Mouse (Mus musculus): ENCODE results near the gene Mphosph10. TPM values are rescaled to one million over a fixed set of nuclear protein-coding genes. Genes with fewer than 3 reads are reported as not detected.
A peak's percentile ranks its signal among the peaks of the same experiment; 100 is the strongest.

The Mphosph10 gene
- 17.4 and 28.8 TPM in 2 replicates for polyA plus RNA-seq (2011; ENCODE audit: insufficient read depth, insufficient read length, low replicate concordance, missing spikeins)

GRCm38 (mm10) chr7:64392122-64392818 lies at the start of gene Mphosph10, which contains the start of gene Mcee:
Gene Mphosph10, minus strand, starts transcription at chr7:64392268.
Gene Mcee, plus strand, starts transcription at chr7:64392607.
- Histone ChIP-seq H3K4me1 (ENCODE audit: control insufficient read depth, insufficient read depth, low read length) (peaks cover 1% of the 10 kb centered on the region; the same call in 1 of the 2 replicates), H3K27ac (ENCODE audit: control insufficient read depth, insufficient read depth, low read depth, low read length, poor library complexity) (peak within 1 kb of the TSS; percentile 79), H3K4me3 (replicated peaks; ENCODE audit: control insufficient read depth, low read depth, low read length) (peak within 1 kb of the TSS; percentile 100)
- peak; percentile 93 for TF ChIP-seq POLR2A (IDR thresholded peaks at IDR 0.05; ENCODE audit: borderline replicate concordance, control insufficient read depth, low read depth, low read length)
- TF ChIP-seq CTCF (IDR thresholded peaks at IDR 0.05; ENCODE audit: control insufficient read depth, insufficient read depth, low read length): no peak
- under 1% methylated on average over 54 of the region's 54 CpGs for WGBS

GRCm38 (mm10) chr7:64440519-64440918 lies 48.5 kb upstream of the Mphosph10 start:
- H3K4me1 ChIP-seq (ENCODE audit: control insufficient read depth, insufficient read depth, low read length): no peaks in the 10 kb centered on the region
- H3K4me3 ChIP-seq (replicated peaks; ENCODE audit: control insufficient read depth, low read depth, low read length): no peak overlapping the region
- H3K27ac ChIP-seq (ENCODE audit: control insufficient read depth, insufficient read depth, low read depth, low read length, poor library complexity): no peak overlapping the region
- TF ChIP-seq POLR2A (IDR thresholded peaks at IDR 0.05; ENCODE audit: borderline replicate concordance, control insufficient read depth, low read depth, low read length): no peak
- TF ChIP-seq CTCF (IDR thresholded peaks at IDR 0.05; ENCODE audit: control insufficient read depth, insufficient read depth, low read length): no peak
- 77% methylated on average over 8 of the region's 8 CpGs for WGBS

- Histone ChIP-seq H3K4me3 (replicated peaks; ENCODE audit: control insufficient read depth, low read depth, low read length) (no peak overlapping the region), H3K4me1 (ENCODE audit: control insufficient read depth, insufficient read depth, low read length) (no peaks in the 10 kb centered on the region; the same call in 1 of the 2 replicates), H3K27ac (ENCODE audit: control insufficient read depth, insufficient read depth, low read depth, low read length, poor library complexity) (no peak overlapping the region)
- no peak for TF ChIP-seq POLR2A (IDR thresholded peaks at IDR 0.05; ENCODE audit: borderline replicate concordance, control insufficient read depth, low read depth, low read length)
- 60% methylated on average over 5 of the region's 5 CpGs for WGBS
Measured at GRCm38 (mm10) chr7:64439595-64440518, 47.8 kb upstream of the Mphosph10 start.

GRCm38 (mm10) chr7:64424861-64425260 lies 32.8 kb upstream of the Mphosph10 start:
- Histone ChIP-seq H3K27ac (ENCODE audit: control insufficient read depth, insufficient read depth, low read depth, low read length, poor library complexity) (no peak overlapping the region), H3K4me1 (ENCODE audit: control insufficient read depth, insufficient read depth, low read length) (no peaks in the 10 kb centered on the region), H3K4me3 (replicated peaks; ENCODE audit: control insufficient read depth, low read depth, low read length) (no peak overlapping the region)
- WGBS: 63% methylated on average over 5 of the region's 5 CpGs
- TF ChIP-seq CTCF (IDR thresholded peaks at IDR 0.05; ENCODE audit: control insufficient read depth, insufficient read depth, low read length) (no peak), POLR2A (IDR thresholded peaks at IDR 0.05; ENCODE audit: borderline replicate concordance, control insufficient read depth, low read depth, low read length) (no peak)

- TF ChIP-seq POLR2A (IDR thresholded peaks at IDR 0.05; ENCODE audit: borderline replicate concordance, control insufficient read depth, low read depth, low read length): no peak
- no peak for TF ChIP-seq CTCF (IDR thresholded peaks at IDR 0.05; ENCODE audit: control insufficient read depth, insufficient read depth, low read length)
- peaks cover 2% of the 10 kb centered on the region; the same call in 1 of the 2 replicates for H3K4me1 ChIP-seq (ENCODE audit: control insufficient read depth, insufficient read depth, low read length)
- 44% methylated on average over 8 of the region's 8 CpGs for WGBS
- peak overlapping the region; percentile 12; the same call in 1 of the 2 replicates for H3K27ac ChIP-seq (ENCODE audit: control insufficient read depth, insufficient read depth, low read depth, low read length, poor library complexity)
- no peak overlapping the region for H3K4me3 ChIP-seq (replicated peaks; ENCODE audit: control insufficient read depth, low read depth, low read length)
Measured at GRCm38 (mm10) chr7:64403989-64404388, 11.9 kb upstream of the Mphosph10 start.

GRCm38 (mm10) chr7:64402452-64402851 lies 10.4 kb upstream of the Mphosph10 start:
- H3K4me3 ChIP-seq (replicated peaks; ENCODE audit: control insufficient read depth, low read depth, low read length): no peak overlapping the region
- WGBS: 64% methylated on average over 4 of the region's 4 CpGs
- TF ChIP-seq POLR2A (IDR thresholded peaks at IDR 0.05; ENCODE audit: borderline replicate concordance, control insufficient read depth, low read depth, low read length): no peak
- no peak for TF ChIP-seq CTCF (IDR thresholded peaks at IDR 0.05; ENCODE audit: control insufficient read depth, insufficient read depth, low read length)
- H3K4me1 ChIP-seq (ENCODE audit: control insufficient read depth, insufficient read depth, low read length): peaks cover 2% of the 10 kb centered on the region; the same call in 1 of the 2 replicates
- no peak overlapping the region for H3K27ac ChIP-seq (ENCODE audit: control insufficient read depth, insufficient read depth, low read depth, low read length, poor library complexity)

- Histone ChIP-seq H3K4me3 (replicated peaks; ENCODE audit: control insufficient read depth, low read depth, low read length) (no peak overlapping the region), H3K4me1 (ENCODE audit: control insufficient read depth, insufficient read depth, low read length) (peaks cover 2% of the 10 kb centered on the region; the same call in 1 of the 2 replicates), H3K27ac (ENCODE audit: control insufficient read depth, insufficient read depth, low read depth, low read length, poor library complexity) (no peak overlapping the region)
- TF ChIP-seq CTCF (IDR thresholded peaks at IDR 0.05; ENCODE audit: control insufficient read depth, insufficient read depth, low read length) (no peak), POLR2A (IDR thresholded peaks at IDR 0.05; ENCODE audit: borderline replicate concordance, control insufficient read depth, low read depth, low read length) (no peak)
- WGBS: 33% methylated on average over 1 of the region's 1 CpGs
Measured at GRCm38 (mm10) chr7:64400725-64401124, 8.7 kb upstream of the Mphosph10 start.

GRCm38 (mm10) chr7:64392819-64393151 lies 717 bp upstream of the Mphosph10 start:
- under 1% methylated on average over 15 of the region's 15 CpGs for WGBS
- TF ChIP-seq CTCF (IDR thresholded peaks at IDR 0.05; ENCODE audit: control insufficient read depth, insufficient read depth, low read length) (no peak), POLR2A (IDR thresholded peaks at IDR 0.05; ENCODE audit: borderline replicate concordance, control insufficient read depth, low read depth, low read length) (no peak)
- Histone ChIP-seq H3K27ac (ENCODE audit: control insufficient read depth, insufficient read depth, low read depth, low read length, poor library complexity) (peak overlapping the region; percentile 74), H3K4me1 (ENCODE audit: control insufficient read depth, insufficient read depth, low read length) (peaks cover 1% of the 10 kb centered on the region; the same call in 1 of the 2 replicates), H3K4me3 (replicated peaks; ENCODE audit: control insufficient read depth, low read depth, low read length) (peak overlapping the region; percentile 100)

Measured in bone marrow, adult 2 months (tissue).